9 mouse cellular contexts compared by ENCODE assay signal in genomic region chr7:75371991-75372390, GRCm38 (mm10).
DNase-seq lines count a peak whose midpoint lies in the region; ATAC-seq and TF ChIP-seq lines count a peak whose summit lies in the region.
"Had no signal": no experiment of that assay in that cellular context is flagged by ENCODE, and none has a peak within 500 bp of the region (broad histone marks: within the 10 kb centered on the region; RNA-seq: fewer than 3 reads in every experiment).

No protein-coding gene starts in this region.

- no peak overlapping the region for H3K4me2 ChIP-seq in hindbrain, embryonic 13.5 days
- no peak overlapping the region for H3K4me2 ChIP-seq in hindbrain, postnatal 0 days (ENCODE audit: low read depth, low read length)
- peak overlapping the region; percentile 3; the same call in 1 of the 2 replicates for H3K4me2 ChIP-seq in CH12.LX (ENCODE audit: insufficient read depth, low read depth, poor library complexity, severe bottlenecking)
- H3K4me2 ChIP-seq: neural tube, embryonic 12.5 days had no signal

- dilution Hi-C loops in CH12.LX (cut with MboI; ENCODE audit: extremely low pct_ligation_motif_present, extremely low pct_unique_long_range_greater_than_20kb, low sequenced_read_pairs) = no loop called here

- peaks cover 3% of the 10 kb centered on the region; the same call in 1 of the 2 replicates for H3K27me3 ChIP-seq in hindbrain, embryonic 13.5 days
- no peaks in the 10 kb centered on the region for H3K27me3 ChIP-seq in hindbrain, postnatal 0 days (ENCODE audit: insufficient read depth, low read length)
- H3K27me3 ChIP-seq in CH12.LX (replicated peaks) = no peaks in the 10 kb centered on the region
- H3K27me3 ChIP-seq: neural tube, embryonic 12.5 days had no signal

- no peak overlapping the region for H3K27ac ChIP-seq in hindbrain, embryonic 13.5 days
- H3K27ac ChIP-seq in hindbrain, postnatal 0 days = no peak overlapping the region
- H3K27ac ChIP-seq in CH12.LX (ENCODE audit: insufficient read depth, low read depth) = no peak overlapping the region
- H3K27ac ChIP-seq: neural tube, embryonic 12.5 days had no signal

- no peak for DNase-seq in hindbrain, postnatal 0 days (ENCODE audit: low spot score)
- peak; percentile 88 for DNase-seq in CH12.LX (ENCODE audit: extremely low read depth)
- DNase-seq in kidney, postnatal 4 days = peak; percentile 19 to 33
- peak; percentile 43 for DNase-seq in retina, embryonic 14.5 days (ENCODE audit: low spot score)
- DNase-seq in embryo, embryonic 11 days = no peak
- no peak for DNase-seq in gastrocnemius, adult 18-20 months (ENCODE audit: low spot score)
- DNase-seq in neural tube, embryonic 10.5 days (ENCODE audit: extremely low spot score, low spot score) = no peak

- ATAC-seq in hindbrain, embryonic 13.5 days (ENCODE audit: low FRiP score) = peak; percentile 52; the same call in 1 of the 2 replicates
- ATAC-seq in hindbrain, postnatal 0 days = no peak

- peak; percentile 7 for TF ChIP-seq RAD21 in CH12.LX (IDR thresholded peaks at IDR 0.05; ENCODE audit: low read depth, low read length)

- H3K9ac ChIP-seq in hindbrain, embryonic 13.5 days = no peak overlapping the region
- no peak overlapping the region for H3K9ac ChIP-seq in hindbrain, postnatal 0 days (replicated peaks; ENCODE audit: low read length)
- H3K9ac ChIP-seq in CH12.LX (ENCODE audit: insufficient read depth, low read depth) = peak overlapping the region; percentile 36; the same call in 1 of the 2 replicates
- H3K9ac ChIP-seq: neural tube, embryonic 12.5 days had no signal

- no peak overlapping the region for H3K4me3 ChIP-seq in hindbrain, embryonic 13.5 days
- H3K4me3 ChIP-seq in hindbrain, postnatal 0 days (ENCODE audit: low read length) = no peak overlapping the region
- H3K4me3 ChIP-seq in CH12.LX (replicated peaks in 1 of 3; ENCODE audit: low read depth in 2 of 3, low read length in 2 of 3, poor library complexity in 1 of 3) = no peak overlapping the region
- H3K4me3 ChIP-seq: neural tube, embryonic 12.5 days had no signal

- in situ Hi-C loops in CH12.LX (cut with MboI; ENCODE audit: low pct_ligation_motif_present, low pct_unique_long_range_greater_than_20kb, low sequenced_read_pairs) = loop anchor here (10.0 kb wide), 1 partner anchor 493 kb away; no protein-coding TSS in a partner anchor

- no peaks in the 10 kb centered on the region for H3K36me3 ChIP-seq in hindbrain, embryonic 13.5 days
- H3K36me3 ChIP-seq in hindbrain, postnatal 0 days (ENCODE audit: insufficient read depth, low read length) = no peaks in the 10 kb centered on the region
- H3K36me3 ChIP-seq in CH12.LX (replicated peaks in 1 of 2; ENCODE audit: control insufficient read depth in 1 of 2, insufficient read depth in 1 of 2, low read length in 1 of 2) = no peaks in the 10 kb centered on the region
- H3K36me3 ChIP-seq: neural tube, embryonic 12.5 days had no signal

- peak; percentile 36; the same call in 1 of the 2 replicates for TF ChIP-seq EP300 in CH12.LX (IDR thresholded peaks at IDR 0.05; ENCODE audit: low read length)

- no peak for TF ChIP-seq CTCF in hindbrain, postnatal 0 days (IDR thresholded peaks at IDR 0.05; ENCODE audit: low read depth)
- 0 out of 4 replicates have a peak, but pooled peaks of 1 of the 2 experiments have one; percentile 7 for TF ChIP-seq CTCF in CH12.LX (conservative IDR thresholded peaks at IDR 0.05 in 1 of 2, IDR thresholded peaks at IDR 0.05 in 1 of 2; ENCODE audit: low read depth in 2 of 2, low read length in 2 of 2)

- H3K4me1 ChIP-seq in hindbrain, embryonic 13.5 days (replicated peaks) = 0 out of 2 replicates have a peak, but pooled peaks cover 4% of the 10 kb centered on the region
- H3K4me1 ChIP-seq in hindbrain, postnatal 0 days (ENCODE audit: insufficient read depth, low read length) = no peaks in the 10 kb centered on the region
- H3K4me1 ChIP-seq in CH12.LX (ENCODE audit: control insufficient read depth in 1 of 2, insufficient read depth in 2 of 2) = peaks cover 4 to 37% of the 10 kb centered on the region in 2 experiments; a peak in 3 of 4 replicates
- H3K4me1 ChIP-seq: neural tube, embryonic 12.5 days had no signal

- whole genome bisulfite sequencing in hindbrain, embryonic 13.5 days = 53% methylated on average over 6 of the region's 6 CpGs
- WGBS in hindbrain, postnatal 0 days = 54% methylated on average over 6 of the region's 6 CpGs

- H3K79me2 ChIP-seq in CH12.LX (replicated peaks; ENCODE audit: control insufficient read depth, extremely low read depth, insufficient read depth, poor library complexity, severe bottlenecking) = no peaks in the 10 kb centered on the region

- no peaks in the 10 kb centered on the region for H3K9me3 ChIP-seq in hindbrain, embryonic 13.5 days
- H3K9me3 ChIP-seq in hindbrain, postnatal 0 days (ENCODE audit: low read length) = no peaks in the 10 kb centered on the region
- H3K9me3 ChIP-seq in CH12.LX (replicated peaks; ENCODE audit: low read length) = no peaks in the 10 kb centered on the region
- H3K9me3 ChIP-seq: neural tube, embryonic 12.5 days had no signal

- peak; percentile 44; the same call in 1 of the 2 replicates for TF ChIP-seq POLR2A in CH12.LX (IDR thresholded peaks at IDR 0.05; ENCODE audit: low read depth, low read length)

TF ChIP-seq in CH12.LX, 34 proteins besides CTCF, POLR2A, EP300 and RAD21:
- TF ChIP-seq NELFE (IDR thresholded peaks at IDR 0.05; ENCODE audit: low read depth, low read length) (no peak), IRF4 (IDR thresholded peaks at IDR 0.05; ENCODE audit: low read depth, low read length) (peak; percentile 43; the same call in 1 of the 2 replicates), SMC3 (IDR thresholded peaks at IDR 0.05; ENCODE audit: low read depth, low read length) (peak; percentile 17; the same call in 1 of the 2 replicates), UBTF (IDR thresholded peaks at IDR 0.05; ENCODE audit: low read depth, low read length) (no peak), MXI1 (IDR thresholded peaks at IDR 0.05; ENCODE audit: low read depth, low read length) (peak; percentile 64; the same call in 1 of the 2 replicates), ZNF384 (IDR thresholded peaks at IDR 0.05; ENCODE audit: low read depth, low read length) (no peak), GABPA (IDR thresholded peaks at IDR 0.05; ENCODE audit: insufficient replicate concordance, low read depth, low read length) (no peak), JUND (conservative IDR thresholded peaks at IDR 0.05; ENCODE audit: low read depth, low read length) (no peak), MAX (IDR thresholded peaks at IDR 0.05; ENCODE audit: low read length) (peak; percentile 87), HCFC1 (IDR thresholded peaks at IDR 0.05; ENCODE audit: low read depth, low read length) (no peak), ZMIZ1 (IDR thresholded peaks at IDR 0.05; ENCODE audit: low read depth, low read length) (no peak), JUN (IDR thresholded peaks at IDR 0.05; ENCODE audit: insufficient read depth, low read depth, low read length) (no peak), E2F4 (IDR thresholded peaks at IDR 0.05; ENCODE audit: insufficient replicate concordance, low read depth, low read length) (no peak), MEF2A (IDR thresholded peaks at IDR 0.05; ENCODE audit: borderline replicate concordance, low read depth, low read length) (peak; percentile 24; the same call in 1 of the 2 replicates), POLR2AphosphoS2 (IDR thresholded peaks at IDR 0.05; ENCODE audit: low read depth, low read length) (no peak), TCF12 (IDR thresholded peaks at IDR 0.05; ENCODE audit: low read depth, low read length) (peak; percentile 74), ZC3H11A (IDR thresholded peaks at IDR 0.05; ENCODE audit: low read depth, low read length) (no peak), SIN3A (IDR thresholded peaks at IDR 0.05; ENCODE audit: low read length) (no peak), KAT2A (IDR thresholded peaks at IDR 0.05; ENCODE audit: insufficient replicate concordance, low read length) (no peak), MAZ (IDR thresholded peaks at IDR 0.05; ENCODE audit: low read depth, low read length) (no peak), NRF1 (IDR thresholded peaks at IDR 0.05; ENCODE audit: low read depth, low read length) (no peak), BHLHE40 (IDR thresholded peaks at IDR 0.05; ENCODE audit: low read depth, low read length) (peak; percentile 84), CHD2 (IDR thresholded peaks at IDR 0.05; ENCODE audit: low read length) (no peak), USF2 (conservative IDR thresholded peaks at IDR 0.05; ENCODE audit: low read depth, low read length) (no peak), MAFK (IDR thresholded peaks at IDR 0.05; ENCODE audit: insufficient replicate concordance, low read length) (no peak), ZKSCAN1 (IDR thresholded peaks at IDR 0.05; ENCODE audit: borderline replicate concordance, low read depth, low read length) (no peak), RCOR1 (conservative IDR thresholded peaks at IDR 0.05; ENCODE audit: low read depth, low read length) (no peak), PAX5 (IDR thresholded peaks at IDR 0.05; ENCODE audit: low read length) (no peak), ELF1 (IDR thresholded peaks at IDR 0.05; ENCODE audit: low read depth, low read length) (no peak), ETS1 (conservative IDR thresholded peaks at IDR 0.05; ENCODE audit: low read depth, low read length) (peak; percentile 91), USF1 (IDR thresholded peaks at IDR 0.05; ENCODE audit: low read depth, low read length) (no peak; the same call in 1 of the 2 replicates), CHD1 (IDR thresholded peaks at IDR 0.05; ENCODE audit: low read depth, low read length) (no peak), TBP (conservative IDR thresholded peaks at IDR 0.05; ENCODE audit: low read depth, low read length) (0 out of 2 replicates have a peak, but pooled peaks have one; percentile 33), MYC (IDR thresholded peaks at IDR 0.05; ENCODE audit: low read depth, low read length) (peak; percentile 95)
TF ChIP-seq in CH12.LX: peak in this region for 10.

Comparison
In these comparisons a context has a peak if more than half of its experiments do, and no peak if none do; other contexts are left out.
1. DNase-seq: peak in CH12.LX (single experiment), kidney, postnatal 4 days (2 of 2) and retina, embryonic 14.5 days (single experiment); none in hindbrain, postnatal 0 days (single experiment), embryo, embryonic 11 days (single experiment), gastrocnemius, adult 18-20 months (single experiment) and neural tube, embryonic 10.5 days (single experiment).